Mouse (Mus musculus) 3134 (cell line): Measurements from ENCODE around the gene Tmem234.

Experiments used
- DNase-seq: peaks from one replicate; pipeline ENCODE4 v3.0.0-alpha.2; 2011; ENCODE audit warnings: low spot score; ENCODE audit not compliant: insufficient read length; ENCODE audit errors: extremely low read depth

Tmem234 gene

DNA sequence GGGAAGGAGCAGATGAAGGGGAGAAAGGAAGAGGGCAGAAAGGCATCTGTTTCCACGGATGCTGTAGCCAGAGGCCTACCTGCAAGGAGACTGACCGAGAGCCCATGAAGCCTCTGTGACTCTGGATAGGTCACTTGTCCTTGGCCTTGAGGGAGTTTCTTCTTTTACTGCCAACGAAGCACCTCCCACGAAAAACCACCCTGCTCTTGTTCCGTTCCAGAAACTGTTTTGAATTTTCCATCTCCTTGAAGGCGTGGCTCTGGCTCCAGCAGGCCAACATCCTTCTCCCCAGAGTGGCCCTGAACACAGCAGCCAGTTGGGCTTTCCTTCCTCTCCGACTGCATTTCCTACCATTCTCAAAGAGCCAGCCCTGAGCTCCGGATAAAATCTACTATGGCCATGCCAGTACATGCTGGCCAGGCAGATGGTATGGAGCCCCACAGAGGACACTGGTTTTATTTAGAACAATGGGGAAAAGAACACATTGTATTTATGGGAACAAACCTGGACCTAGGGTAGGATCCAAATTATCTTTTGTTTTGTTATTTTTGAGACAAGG, 20.9 kb downstream of the Tmem234 start:
- no peak for DNase-seq

- no peak for DNase-seq
Measured at GRCm38 (mm10) chr4:129622120-129622802, 21.8 kb downstream of the Tmem234 start.

DNA sequence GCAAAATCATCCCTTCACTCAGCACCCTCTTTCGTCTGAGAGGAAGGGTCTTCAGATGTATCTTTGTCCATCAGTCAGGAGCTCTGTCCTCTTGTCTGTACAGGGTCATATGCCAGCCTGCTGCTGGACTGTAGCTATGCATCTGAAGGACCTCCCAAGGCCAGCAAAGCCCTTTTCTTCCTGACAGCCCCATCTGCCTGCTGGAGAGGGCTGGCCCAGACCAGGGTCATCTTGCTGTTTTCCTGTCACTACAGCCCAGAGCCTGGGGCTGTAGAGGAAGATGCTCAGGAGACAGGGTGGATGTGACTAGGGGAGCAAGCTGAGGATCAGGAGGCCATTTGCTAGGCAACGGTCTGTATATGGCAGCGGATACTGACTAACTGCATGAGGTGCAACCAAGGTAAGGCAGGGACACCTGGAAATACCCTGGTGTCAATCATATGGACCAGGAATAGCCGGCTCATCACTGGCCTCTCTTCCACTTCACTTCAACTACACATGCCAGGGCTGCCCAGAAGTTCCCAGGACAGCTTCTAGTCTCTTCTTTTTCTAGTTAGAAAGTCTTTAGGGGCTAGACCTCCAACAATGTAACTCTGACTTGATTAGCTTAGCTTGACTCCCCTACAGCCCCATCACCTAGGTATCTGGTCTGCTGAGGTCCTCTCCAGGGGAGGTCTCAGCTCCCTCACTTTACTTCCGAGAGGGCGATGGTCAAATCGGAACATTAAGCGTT, 22.5 kb downstream of the Tmem234 start:
- no peak for DNase-seq

GRCm38 (mm10) chr4:129623681-129624091, 23.2 kb downstream of the Tmem234 start, which contains the start of gene Ccdc28b:
Gene Ccdc28b (minus strand): TSS chr4:129623947.
- DNase-seq, result peak; percentile 39

- peak; percentile 86 for DNase-seq
Measured at GRCm38 (mm10) chr4:129624281-129625028, 24.0 kb downstream of the Tmem234 start.

- DNase-seq, result no peak
Measured at GRCm38 (mm10) chr4:129625029-129625370, 24.5 kb downstream of the Tmem234 start.

- no peak for DNase-seq
Measured at GRCm38 (mm10) chr4:129625496-129625895, 25.0 kb downstream of the Tmem234 start.

DNA sequence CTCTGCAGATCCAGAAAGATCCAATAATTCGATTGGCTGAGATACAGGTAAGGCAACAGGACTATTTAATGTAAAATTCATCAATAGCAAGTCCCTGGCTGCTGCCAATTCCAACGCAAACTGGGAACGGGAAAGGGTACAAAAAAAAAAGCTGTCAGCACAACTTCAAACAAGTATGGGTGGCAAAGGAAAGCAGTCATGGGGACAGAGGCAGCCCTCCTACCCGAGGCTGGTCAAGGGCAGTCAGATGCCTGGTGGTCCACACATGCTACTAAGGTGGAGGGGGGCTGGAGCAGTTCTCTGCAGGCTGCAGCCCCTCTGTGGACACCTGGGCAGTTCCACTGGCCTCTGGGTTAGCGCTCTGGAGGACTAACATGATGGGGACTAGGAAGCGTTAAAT, 25.6 kb downstream of the Tmem234 start:
- DNase-seq, result no peak

- DNase-seq, result no peak
Measured at GRCm38 (mm10) chr4:129630944-129631343, 30.5 kb downstream of the Tmem234 start.

DNA sequence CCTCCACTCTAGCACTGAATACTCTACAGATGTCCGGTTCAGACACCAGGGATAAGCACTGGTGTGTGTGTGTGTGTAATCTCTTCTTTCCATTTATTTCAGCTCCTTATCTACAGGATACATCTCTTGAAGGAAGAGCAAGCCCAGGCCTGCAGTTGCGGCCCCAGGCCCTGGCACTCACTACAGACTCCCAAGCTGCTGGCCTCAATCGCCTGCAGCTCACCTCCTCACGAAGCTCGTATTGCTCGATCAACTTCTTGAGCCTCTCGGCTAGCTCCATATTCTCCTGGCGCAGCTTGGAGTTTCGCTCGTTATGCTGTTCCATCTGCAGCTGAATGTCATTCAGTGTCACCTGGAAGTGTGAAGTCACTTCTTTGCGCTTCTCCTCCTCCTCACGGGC, 31.4 kb downstream of the Tmem234 start:
- no peak for DNase-seq

- DNase-seq, result no peak
Measured at GRCm38 (mm10) chr4:129633852-129634251, 33.4 kb downstream of the Tmem234 start.

GRCm38 (mm10) chr4:129639221-129639620, 38.8 kb downstream of the Tmem234 start:
- DNase-seq, result no peak

DNA sequence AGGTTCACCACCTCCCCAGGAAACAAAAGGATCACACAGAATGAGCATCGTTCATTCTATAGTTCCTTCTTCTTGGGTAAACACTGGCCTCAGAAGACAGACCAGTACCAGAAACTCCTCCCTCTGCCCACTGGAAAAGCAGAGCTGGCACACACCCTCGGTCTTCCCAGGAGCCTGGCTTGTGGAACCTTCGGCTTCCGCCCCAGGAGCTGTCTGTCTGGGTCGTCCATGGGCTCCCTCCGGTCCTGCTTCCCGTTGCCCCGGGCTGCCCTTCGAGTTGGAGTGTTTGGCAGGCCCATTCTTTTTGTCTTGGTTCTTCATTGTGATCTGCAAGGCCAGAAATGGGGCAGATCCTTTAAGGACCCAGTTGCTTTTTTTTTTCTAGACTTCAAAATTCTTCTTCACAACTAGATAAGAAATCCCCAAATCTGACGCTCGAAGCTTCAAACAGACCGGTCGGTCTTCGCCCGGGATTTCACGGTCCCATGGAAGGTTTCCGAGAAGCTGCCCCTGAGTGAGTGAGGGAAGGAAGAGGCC, 39.7 kb downstream of the Tmem234 start:
- no peak for DNase-seq

GRCm38 (mm10) chr4:129640638-129641467, 40.4 kb downstream of the Tmem234 start, which contains the start of gene Txlna:
Gene Txlna (minus strand): TSS chr4:129641065.
- peak; percentile 96 for DNase-seq

GRCm38 (mm10) chr4:129641756-129642155, 41.3 kb downstream of the Tmem234 start:
- no peak for DNase-seq

DNA sequence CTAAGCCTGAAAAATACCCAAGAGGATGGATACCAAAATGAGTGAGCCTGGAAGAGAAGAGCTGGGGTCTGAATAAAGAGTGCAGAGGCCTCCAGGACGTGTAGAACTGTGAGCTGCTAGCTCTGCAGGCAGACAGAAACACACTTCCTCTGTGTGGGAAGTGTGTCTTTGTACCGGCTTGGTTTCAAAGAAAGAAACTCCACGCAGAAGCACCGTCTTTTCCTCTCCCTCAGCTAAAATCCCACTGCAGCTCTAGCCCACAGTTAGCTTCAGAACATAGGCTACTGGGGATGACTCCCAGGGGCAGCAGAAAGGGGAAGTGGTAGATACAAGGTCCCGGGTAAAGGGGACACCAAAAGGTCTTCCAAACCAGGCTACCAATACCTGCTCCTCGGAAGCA, 44.7 kb downstream of the Tmem234 start:
- DNase-seq, result no peak

DNA sequence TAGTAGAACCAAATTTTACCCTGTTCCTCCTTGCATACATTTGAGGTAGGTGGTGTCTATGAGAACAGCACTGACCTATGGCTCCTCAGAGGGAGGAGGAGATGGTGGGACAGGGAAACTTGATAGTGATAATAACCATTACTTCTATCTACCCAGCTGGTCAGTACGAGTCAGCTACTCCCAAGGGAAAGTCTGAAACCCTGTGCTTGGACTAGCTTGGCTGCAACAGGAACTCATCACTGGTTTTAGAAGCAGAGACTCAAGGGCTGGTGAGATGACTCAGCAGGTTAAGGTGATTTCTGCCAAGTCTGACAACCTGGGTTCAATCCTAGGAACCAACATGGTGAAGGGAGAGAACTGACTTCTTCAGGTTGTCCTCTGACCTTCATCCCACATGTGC, 48.2 kb downstream of the Tmem234 start:
- DNase-seq, result no peak

- no peak for DNase-seq
Measured at GRCm38 (mm10) chr4:129650359-129650758, 49.9 kb downstream of the Tmem234 start.

DNA sequence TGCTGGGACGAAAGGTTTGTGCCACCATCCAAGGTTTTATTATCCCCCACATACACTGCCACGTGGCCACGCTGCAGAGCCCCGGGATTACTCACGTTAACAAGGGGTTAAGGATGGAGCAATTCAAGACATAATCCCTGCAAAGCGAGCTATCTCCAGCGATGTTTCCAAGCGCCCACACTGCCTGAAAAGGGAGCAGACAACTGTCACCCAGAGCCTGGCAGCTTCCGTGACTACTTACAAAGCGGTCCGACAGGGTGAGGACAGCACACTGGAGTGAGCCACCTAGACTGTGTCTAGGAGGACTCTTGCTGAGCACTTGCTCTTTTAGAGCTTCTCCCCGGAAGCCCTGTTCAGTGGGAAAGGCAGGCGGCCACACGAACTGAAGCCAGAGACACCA, 54.3 kb downstream of the Tmem234 start:
- no peak for DNase-seq

DNA sequence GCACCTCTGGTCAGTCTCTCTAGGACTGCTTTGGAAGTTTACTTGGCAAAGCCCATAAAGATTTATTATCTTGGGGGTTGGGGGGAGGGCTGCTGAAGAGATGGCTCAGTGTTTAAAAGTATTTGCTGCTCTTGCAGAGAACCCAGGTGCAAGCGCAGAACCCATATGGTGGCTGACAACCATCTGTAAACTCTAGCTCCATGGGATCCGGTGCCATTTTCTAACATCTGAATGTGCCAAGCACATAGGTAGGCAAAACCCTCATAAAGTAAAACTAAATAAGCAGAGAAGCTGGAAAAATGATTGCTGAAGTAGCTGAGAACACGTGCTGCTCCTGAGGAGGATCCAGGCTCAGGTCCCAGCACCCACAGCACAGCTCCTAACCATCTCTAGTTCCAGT, 61.1 kb downstream of the Tmem234 start:
- DNase-seq, result no peak
